Mouse (Mus musculus) ES-Bruce4 (cell line): Measurements from ENCODE around the gene Zfp524.

ENCODE experiments used
- CTCF ChIP-seq: IDR thresholded peaks from one replicate; pipeline ENCODE4 v1.8.1; 2011; ENCODE audit warnings: low read depth, low read length
- EP300 ChIP-seq: IDR thresholded peaks from 2 replicates; pipeline ENCODE4 v1.6.1; 2011; ENCODE audit warnings: low read depth, low read length; ENCODE audit not compliant: insufficient read depth

- no peak for TF ChIP-seq CTCF
- no peak for TF ChIP-seq EP300
Measured at GRCm38 (mm10) chr7:5044981-5045380, 30.8 kb downstream of the Zfp524 start.
